Mouse (Mus musculus): ENCODE measurements around the gene Flywch1. TPM values are rescaled to one million over a fixed set of nuclear protein-coding genes. Genes with fewer than 3 reads are reported as not detected.

The Flywch1 gene
- polyA plus RNA-seq, 2 experiments: 4.0 to 6.6 TPM

DNA sequence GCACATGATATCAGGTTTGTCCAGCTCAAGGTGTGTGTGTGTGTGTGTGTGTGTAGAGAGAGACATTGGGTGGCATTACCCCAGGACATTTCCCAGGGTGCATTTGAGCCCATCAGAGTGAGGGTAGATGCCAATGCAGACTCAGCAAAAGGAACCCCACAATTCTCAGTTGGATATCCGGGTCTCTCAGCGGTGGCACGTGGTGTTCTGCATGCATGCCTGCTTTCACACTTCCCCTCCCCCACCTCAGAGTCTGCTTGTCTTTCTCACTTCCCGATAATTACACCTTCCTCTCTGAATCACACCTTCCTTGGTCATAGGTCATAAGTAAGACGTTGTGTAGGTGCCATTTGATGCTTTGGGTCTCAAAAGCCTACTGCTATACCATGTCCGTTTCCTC is 23.4 kb downstream of the Flywch1 start:
- Histone ChIP-seq H3K4me2 (ENCODE audit: low read depth) (no peak overlapping the region), H3K4me1 (replicated peaks; ENCODE audit: control insufficient read depth in 2 of 2, insufficient read depth in 2 of 2, low read length in 1 of 2) (peaks cover 0 to 3% of the 10 kb centered on the region in 2 experiments; a peak in 1 of 4 replicates), H3K9me3 (ENCODE audit: control insufficient read depth, low read length) (no peaks in the 10 kb centered on the region), H3K9ac (replicated peaks) (no peak overlapping the region), H3K4me3 (ENCODE audit: insufficient read depth in 1 of 2, low read depth in 2 of 2, low read length in 2 of 2) (no peak overlapping the region), H3K36me3 (replicated peaks; ENCODE audit: control insufficient read depth, insufficient read depth, low read depth) (no peaks in the 10 kb centered on the region), H3K27ac (no peak overlapping the region), H3K27me3 (ENCODE audit: control insufficient read depth, insufficient read depth, low read length) (peaks cover 41% of the 10 kb centered on the region)
- ATAC-seq (ENCODE audit: insufficient read depth) (no peak), DNase-seq (ENCODE audit: low read depth in 3 of 3, low spot score in 3 of 3) (no peak)
- no peak for TF ChIP-seq EP300 (IDR thresholded peaks at IDR 0.05; ENCODE audit: low read depth)
- no peak for TF ChIP-seq CTCF (IDR thresholded peaks at IDR 0.05; ENCODE audit: low read depth)
- WGBS (ENCODE audit: insufficient replicate concordance): 18% methylated on average over 6 of the region's 6 CpGs

DNA sequence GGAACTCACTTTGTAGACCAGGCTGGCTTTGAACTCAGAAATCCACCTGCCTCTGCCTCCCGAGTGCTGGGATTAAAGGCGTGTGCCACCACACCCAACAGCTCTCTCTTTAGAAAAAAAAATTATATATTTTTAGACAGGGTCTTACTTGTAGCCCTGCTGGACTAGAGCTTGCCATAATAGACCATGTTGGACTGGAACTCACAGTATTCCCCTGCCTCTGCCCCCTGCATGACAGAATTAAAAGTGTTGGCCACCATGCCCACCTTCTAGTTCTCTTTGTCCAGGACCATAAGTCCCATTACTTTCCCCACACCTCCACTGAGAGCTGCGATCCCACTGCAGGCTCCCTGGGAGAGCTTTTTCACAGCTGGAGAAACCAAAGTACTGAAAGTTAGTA is 23.9 kb downstream of the Flywch1 start:
- Histone ChIP-seq H3K4me3 (ENCODE audit: insufficient read depth in 1 of 2, low read depth in 2 of 2, low read length in 2 of 2) (no peak overlapping the region), H3K9me3 (ENCODE audit: control insufficient read depth, low read length) (no peaks in the 10 kb centered on the region), H3K36me3 (replicated peaks; ENCODE audit: control insufficient read depth, insufficient read depth, low read depth) (no peaks in the 10 kb centered on the region), H3K9ac (replicated peaks) (no peak overlapping the region), H3K4me2 (ENCODE audit: low read depth) (no peak overlapping the region), H3K4me1 (replicated peaks; ENCODE audit: control insufficient read depth in 2 of 2, insufficient read depth in 2 of 2, low read length in 1 of 2) (peaks cover 0 to 3% of the 10 kb centered on the region in 2 experiments; a peak in 1 of 4 replicates), H3K27ac (no peak overlapping the region), H3K27me3 (ENCODE audit: control insufficient read depth, insufficient read depth, low read length) (peaks cover 47% of the 10 kb centered on the region)
- ATAC-seq (ENCODE audit: insufficient read depth) (no peak), DNase-seq (ENCODE audit: low read depth in 3 of 3, low spot score in 3 of 3) (no peak)
- TF ChIP-seq CTCF (IDR thresholded peaks at IDR 0.05; ENCODE audit: low read depth): no peak
- TF ChIP-seq EP300 (IDR thresholded peaks at IDR 0.05; ENCODE audit: low read depth): no peak
- 50% methylated on average over 3 of the region's 3 CpGs for WGBS (ENCODE audit: insufficient replicate concordance)

DNA sequence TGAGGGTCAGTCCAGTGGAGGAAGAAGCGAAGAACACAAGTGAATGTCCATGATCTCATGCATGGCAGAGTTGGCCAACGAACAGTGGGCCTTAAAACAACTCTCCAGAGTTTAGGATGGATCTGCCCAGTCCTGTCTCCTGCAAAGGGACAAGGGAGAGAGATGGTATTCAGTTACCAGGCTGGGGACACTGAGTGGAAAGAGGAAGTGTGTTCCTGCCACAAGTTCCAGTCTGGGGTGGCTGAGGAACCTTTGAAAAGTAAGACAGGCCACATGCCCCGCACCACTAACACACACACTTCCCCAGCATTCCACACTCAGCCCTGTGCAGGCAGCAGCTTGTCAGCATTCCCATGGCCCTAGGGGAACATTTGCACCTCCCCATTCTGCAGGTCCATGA is 24.6 kb downstream of the Flywch1 start:
- Histone ChIP-seq H3K4me3 (ENCODE audit: insufficient read depth in 1 of 2, low read depth in 2 of 2, low read length in 2 of 2) (no peak overlapping the region), H3K27me3 (ENCODE audit: control insufficient read depth, insufficient read depth, low read length) (peaks cover 54% of the 10 kb centered on the region), H3K9ac (replicated peaks) (no peak overlapping the region), H3K4me1 (replicated peaks; ENCODE audit: control insufficient read depth in 2 of 2, insufficient read depth in 2 of 2, low read length in 1 of 2) (peaks cover 0 to 3% of the 10 kb centered on the region in 2 experiments; a peak in 1 of 4 replicates), H3K9me3 (ENCODE audit: control insufficient read depth, low read length) (no peaks in the 10 kb centered on the region), H3K4me2 (ENCODE audit: low read depth) (no peak overlapping the region), H3K27ac (no peak overlapping the region), H3K36me3 (replicated peaks; ENCODE audit: control insufficient read depth, insufficient read depth, low read depth) (no peaks in the 10 kb centered on the region)
- no peak for TF ChIP-seq EP300 (IDR thresholded peaks at IDR 0.05; ENCODE audit: low read depth)
- no peak for TF ChIP-seq CTCF (IDR thresholded peaks at IDR 0.05; ENCODE audit: low read depth)
- no peak for DNase-seq (ENCODE audit: low read depth in 3 of 3, low spot score in 3 of 3)
- WGBS (ENCODE audit: insufficient replicate concordance): 42% methylated on average over 3 of the region's 3 CpGs
- ATAC-seq (ENCODE audit: insufficient read depth): no peak

DNA sequence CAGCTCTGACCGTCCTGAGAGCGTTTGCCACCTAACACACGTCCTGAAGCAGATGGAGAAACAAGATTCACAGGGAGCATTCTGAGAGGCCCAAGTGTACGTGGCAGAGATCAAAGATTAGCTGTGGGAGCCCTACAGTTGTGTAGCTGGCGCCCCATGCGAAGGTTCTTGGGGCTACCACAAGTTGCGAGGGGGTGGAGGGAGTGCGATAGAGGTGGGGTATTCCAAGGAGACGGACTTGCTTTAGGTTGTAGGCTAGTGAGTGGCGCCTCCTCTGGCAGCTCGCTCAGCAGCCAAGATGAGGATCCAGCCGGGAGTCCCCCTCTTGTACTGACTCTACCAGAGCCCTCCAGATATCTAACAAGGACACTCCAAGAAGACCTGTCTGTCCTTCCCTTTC is 25.1 kb downstream of the Flywch1 start:
- no peak for DNase-seq (ENCODE audit: low read depth in 3 of 3, low spot score in 3 of 3)
- Histone ChIP-seq H3K36me3 (replicated peaks; ENCODE audit: control insufficient read depth, insufficient read depth, low read depth) (no peaks in the 10 kb centered on the region), H3K9ac (replicated peaks) (no peak overlapping the region), H3K4me1 (replicated peaks; ENCODE audit: control insufficient read depth in 2 of 2, insufficient read depth in 2 of 2, low read length in 1 of 2) (peaks cover 0 to 5% of the 10 kb centered on the region in 2 experiments; a peak in 2 of 4 replicates), H3K4me2 (ENCODE audit: low read depth) (no peak overlapping the region), H3K4me3 (ENCODE audit: insufficient read depth in 1 of 2, low read depth in 2 of 2, low read length in 2 of 2) (no peak overlapping the region), H3K27me3 (ENCODE audit: control insufficient read depth, insufficient read depth, low read length) (peaks cover 58% of the 10 kb centered on the region), H3K27ac (no peak overlapping the region), H3K9me3 (ENCODE audit: control insufficient read depth, low read length) (no peaks in the 10 kb centered on the region)
- no peak for TF ChIP-seq EP300 (IDR thresholded peaks at IDR 0.05; ENCODE audit: low read depth)
- TF ChIP-seq CTCF (IDR thresholded peaks at IDR 0.05; ENCODE audit: low read depth): peak; percentile 42
- ATAC-seq (ENCODE audit: insufficient read depth): no peak
- WGBS (ENCODE audit: insufficient replicate concordance): 6% methylated on average over 12 of the region's 12 CpGs

DNA sequence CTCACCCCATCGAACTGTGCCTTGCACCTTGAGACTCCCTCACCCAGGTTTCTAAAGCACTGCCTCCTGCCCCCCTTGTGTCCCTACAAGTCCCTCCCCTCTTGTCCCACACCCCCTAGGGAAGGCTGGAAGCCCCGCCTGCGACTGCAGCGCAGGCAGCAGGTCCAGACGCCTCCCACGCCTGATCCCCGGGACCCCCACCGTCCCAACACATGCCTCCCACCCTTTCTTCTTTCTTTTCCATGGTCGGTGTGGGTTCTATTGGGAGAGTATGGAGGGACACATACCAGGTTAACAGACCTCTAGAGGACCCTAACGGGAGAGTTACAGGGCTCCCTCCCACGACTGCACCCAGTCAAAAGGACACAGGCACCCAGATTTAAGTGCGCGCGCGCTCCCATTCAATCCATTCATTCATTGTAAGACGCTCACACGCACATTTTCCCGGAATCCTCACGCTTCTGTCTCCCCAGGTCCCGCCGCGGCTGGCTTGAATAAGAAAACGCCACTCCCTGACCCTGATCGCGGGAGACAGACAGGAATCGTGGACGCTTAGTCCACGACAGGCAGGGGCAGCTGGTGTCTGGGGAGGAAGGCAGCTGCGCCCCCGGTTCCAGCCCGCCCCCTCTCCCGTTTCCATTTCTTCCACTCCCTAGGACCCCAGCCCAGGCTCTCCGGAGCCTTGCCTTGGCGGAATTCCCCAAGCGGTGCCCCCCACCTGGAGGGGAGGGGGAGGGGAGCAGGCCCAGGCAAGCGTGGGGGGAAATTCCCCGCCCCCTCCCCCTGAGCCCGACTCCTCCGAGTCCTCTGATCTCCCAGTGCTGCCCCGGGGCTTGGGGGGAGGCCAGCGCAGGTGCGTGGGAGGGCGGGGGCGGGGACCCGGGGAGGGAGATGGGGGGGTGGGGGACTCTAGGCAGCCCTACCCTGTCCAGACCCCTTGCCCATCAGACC is 25.8 kb downstream of the Flywch1 start, which contains the start of gene Kremen2:
TSS of gene Kremen2 (minus strand) at position 533 of the 951 bp plus-strand sequence.
- H3K27me3 ChIP-seq (ENCODE audit: control insufficient read depth, insufficient read depth, low read length): peaks cover 65% of the 10 kb centered on the region
- TF ChIP-seq EP300 (IDR thresholded peaks at IDR 0.05; ENCODE audit: low read depth) (no peak), CTCF (IDR thresholded peaks at IDR 0.05; ENCODE audit: low read depth) (no peak)
- H3K9ac ChIP-seq (replicated peaks): no peak within 1 kb of the TSS
- H3K36me3 ChIP-seq (replicated peaks; ENCODE audit: control insufficient read depth, insufficient read depth, low read depth): no peaks in the 10 kb centered on the region
- no peak within 1 kb of the TSS for H3K27ac ChIP-seq
- H3K9me3 ChIP-seq (ENCODE audit: control insufficient read depth, low read length): no peaks in the 10 kb centered on the region
- H3K4me1 ChIP-seq (replicated peaks; ENCODE audit: control insufficient read depth in 2 of 2, insufficient read depth in 2 of 2, low read length in 1 of 2): peaks cover 4 to 10% of the 10 kb centered on the region in 2 experiments; a peak in 3 of 4 replicates
- H3K4me2 ChIP-seq (ENCODE audit: low read depth): peak within 1 kb of the TSS; percentile 6
- 0 out of 4 replicates have a peak within 1 kb of the TSS, but pooled peaks of 1 of the 2 experiments have one; percentile 11 for H3K4me3 ChIP-seq (ENCODE audit: insufficient read depth in 1 of 2, low read depth in 2 of 2, low read length in 2 of 2)
- DNase-seq (ENCODE audit: low read depth in 3 of 3, low spot score in 3 of 3): no peak
- ATAC-seq (ENCODE audit: insufficient read depth): no peak
- 2% methylated on average over 39 of the region's 45 CpGs for WGBS (ENCODE audit: insufficient replicate concordance)

All from liver, embryonic 14.5 days (tissue).